Mouse (Mus musculus) limb, embryonic 12.5 days (tissue): ENCODE data around the gene Med7. TPM values are rescaled to one million over a fixed set of nuclear protein-coding genes. Genes with fewer than 3 reads are reported as not detected.

Experiments
- polyA plus RNA-seq: library from polyadenylated mRNA; unstranded; fragments of >200 nt; fragmentation: Nextera tagmentation; extraction: Ambion mirVana; gene quantifications from 2 replicates; pipeline ENCODE4 v1.2.1, GENCODE M21; 2016

Med7 gene
- polyA plus RNA-seq, 1 experiment from 2014 or later, result 99.3 TPM

Other genes with a start within 250 kb of the Med7 start
- gene Fndc9, start 201.4 kb upstream of the Med7 start, polyA plus RNA-seq, result 0.20 and 0.26 TPM in 2 replicates
- gene Cyfip2, start 124.1 kb upstream of the Med7 start, polyA plus RNA-seq, result 18.3 and 19.9 TPM in 2 replicates
- not detected in 2 replicates for gene Itk, start 47.4 kb upstream of the Med7 start, polyA plus RNA-seq
- not detected in 2 replicates for gene Fam71b, start 40.4 kb upstream of the Med7 start, polyA plus RNA-seq
- gene Havcr2, start 18.0 kb downstream of the Med7 start, polyA plus RNA-seq, result 0.35 TPM in 1 of 2 replicates, not detected in the other
- gene Gm12169, start 87.3 kb downstream of the Med7 start, polyA plus RNA-seq, result not detected in 2 replicates
- gene BC053393, start 134.6 kb downstream of the Med7 start, polyA plus RNA-seq, result 0.16 TPM in 1 of 2 replicates, not detected in the other
- gene Dppa1, start 192.3 kb downstream of the Med7 start, polyA plus RNA-seq, result 0.18 TPM in 1 of 2 replicates, not detected in the other